ENCODE assay signal across 22 mouse cellular contexts in the genomic region with DNA sequence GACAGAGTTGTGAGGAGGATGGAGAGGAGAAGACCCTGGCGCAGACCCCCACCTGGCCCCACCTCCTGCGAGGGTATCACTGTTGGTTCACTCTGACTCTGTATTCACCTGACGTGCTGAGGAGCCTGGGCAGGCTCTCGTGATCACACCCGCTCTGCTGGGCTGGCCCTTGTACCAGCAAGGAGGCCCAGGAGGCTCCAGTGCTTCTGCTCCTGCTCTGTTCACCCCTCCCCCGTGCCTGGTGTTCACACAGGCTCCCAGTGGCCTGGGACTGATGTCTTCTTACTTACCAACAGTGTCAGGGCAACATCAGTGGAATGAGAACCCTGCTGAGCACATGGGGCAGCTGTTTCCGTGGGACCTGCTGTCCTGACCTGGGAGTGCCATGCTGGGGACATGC. TPM values are rescaled to one million over a fixed set of nuclear protein-coding genes. Genes with fewer than 3 reads are reported as not detected.
DNase-seq lines count a peak whose midpoint lies in the region; ATAC-seq and TF ChIP-seq lines count a peak whose summit lies in the region.
"Had no signal": no experiment of that assay in that cellular context is flagged by ENCODE, and none has a peak within 500 bp of the region (broad histone marks: within the 10 kb centered on the region; RNA-seq: fewer than 3 reads in every experiment).

No protein-coding gene starts in this region.

- H3K36me3 ChIP-seq in hindbrain, embryonic 15.5 days = no peaks in the 10 kb centered on the region
- H3K36me3 ChIP-seq in hindbrain, embryonic 14.5 days (replicated peaks; ENCODE audit: control insufficient read depth, insufficient read depth) = no peaks in the 10 kb centered on the region
- no peaks in the 10 kb centered on the region for H3K36me3 ChIP-seq in neural tube, embryonic 15.5 days
- no peaks in the 10 kb centered on the region for H3K36me3 ChIP-seq in stomach, postnatal 0 days (ENCODE audit: control insufficient read depth, insufficient read depth, low read length)
- H3K36me3 ChIP-seq: forebrain, embryonic 15.5 days; hindbrain, embryonic 13.5 days; neural tube, embryonic 13.5 days had no signal

- TF ChIP-seq EP300 in stomach, postnatal 0 days (optimal IDR thresholded peaks at IDR 0.05) = no peak

- 44% methylated on average over 7 of the region's 7 CpGs for WGBS in hindbrain, embryonic 15.5 days
- 60% methylated on average over 7 of the region's 7 CpGs for WGBS in hindbrain, embryonic 14.5 days
- WGBS in neural tube, embryonic 15.5 days = 49% methylated on average over 7 of the region's 7 CpGs
- 56% methylated on average over 7 of the region's 7 CpGs for WGBS in stomach, postnatal 0 days

- H3K4me1 ChIP-seq in hindbrain, embryonic 15.5 days (replicated peaks) = no peaks in the 10 kb centered on the region
- peaks cover 5% of the 10 kb centered on the region; the same call in 1 of the 2 replicates for H3K4me1 ChIP-seq in hindbrain, embryonic 14.5 days (replicated peaks; ENCODE audit: control insufficient read depth, insufficient read depth, low read length)
- peaks cover 14% of the 10 kb centered on the region; the same call in 1 of the 2 replicates for H3K4me1 ChIP-seq in neural tube, embryonic 15.5 days
- H3K4me1 ChIP-seq in stomach, postnatal 0 days (replicated peaks; ENCODE audit: control insufficient read depth, insufficient read depth) = no peaks in the 10 kb centered on the region
- H3K4me1 ChIP-seq: forebrain, embryonic 15.5 days had no signal

- 0 out of 2 replicates have a peak, but pooled peaks have one; percentile 42 for ATAC-seq in hindbrain, embryonic 15.5 days (ENCODE audit: low FRiP score, low read depth)
- no peak for ATAC-seq in hindbrain, embryonic 14.5 days (ENCODE audit: low FRiP score)
- ATAC-seq in neural tube, embryonic 15.5 days (ENCODE audit: low FRiP score) = no peak
- 0 out of 2 replicates have a peak, but pooled peaks have one; percentile 22 for ATAC-seq in stomach, postnatal 0 days (ENCODE audit: low FRiP score, low TSS enrichment)
- ATAC-seq: activated CD4-positive, CD25-positive, alpha-beta regulatory T cell, adult 4 months; forebrain, embryonic 15.5 days; liver, postnatal 0 days had no signal

- peak; percentile 46 for DNase-seq in embryo, embryonic 10.5 days (ENCODE audit: low spot score)
- no peak for DNase-seq in embryo, embryonic 9.5 days (ENCODE audit: extremely low spot score)
- no peak for DNase-seq in hindbrain, embryonic 14.5 days (ENCODE audit: low spot score)
- DNase-seq in neural tube, embryonic 10.5 days (ENCODE audit: extremely low spot score, low spot score) = peak; percentile 16
- DNase-seq in stomach, postnatal 0 days (ENCODE audit: low spot score) = peak; percentile 34
- DNase-seq in cerebellum, adult 11-12 months = no peak
- DNase-seq: adrenal gland, postnatal 14 days; cerebellum, adult 11 months; cerebellum, postnatal 14 days; gastrocnemius, postnatal 14 days; heart, adult 18-20 months; kidney, adult 2 months; layer of hippocampus, postnatal 36 days; liver, postnatal 0 days; lung, postnatal 10 days had no signal

- H3K9me3 ChIP-seq in hindbrain, embryonic 15.5 days = no peaks in the 10 kb centered on the region
- no peaks in the 10 kb centered on the region for H3K9me3 ChIP-seq in hindbrain, embryonic 14.5 days (ENCODE audit: control insufficient read depth, low read length)
- H3K9me3 ChIP-seq in neural tube, embryonic 15.5 days (replicated peaks) = no peaks in the 10 kb centered on the region
- no peaks in the 10 kb centered on the region for H3K9me3 ChIP-seq in stomach, postnatal 0 days (ENCODE audit: control insufficient read depth, low read length)
- H3K9me3 ChIP-seq: forebrain, embryonic 15.5 days; hindbrain, embryonic 13.5 days; neural tube, embryonic 13.5 days had no signal

- H3K27me3 ChIP-seq in hindbrain, embryonic 15.5 days = peaks cover 11% of the 10 kb centered on the region; the same call in 1 of the 2 replicates
- H3K27me3 ChIP-seq in hindbrain, embryonic 14.5 days (ENCODE audit: control insufficient read depth, insufficient read depth, low read length) = peaks cover 27% of the 10 kb centered on the region
- H3K27me3 ChIP-seq in neural tube, embryonic 15.5 days (replicated peaks) = peaks cover 10% of the 10 kb centered on the region; the same call in 1 of the 2 replicates
- no peaks in the 10 kb centered on the region for H3K27me3 ChIP-seq in stomach, postnatal 0 days (ENCODE audit: control insufficient read depth, insufficient read depth, low read length)

- no peak for TF ChIP-seq CTCF in stomach, postnatal 0 days (IDR thresholded peaks at IDR 0.05; ENCODE audit: low read depth)

- H3K4me3 ChIP-seq in hindbrain, embryonic 15.5 days = no peak overlapping the region
- H3K4me3 ChIP-seq in hindbrain, embryonic 14.5 days (replicated peaks; ENCODE audit: low read length) = no peak overlapping the region
- no peak overlapping the region for H3K4me3 ChIP-seq in neural tube, embryonic 15.5 days (replicated peaks)
- no peak overlapping the region for H3K4me3 ChIP-seq in stomach, postnatal 0 days (ENCODE audit: low read depth, low read length)
- H3K4me3 ChIP-seq: erythroblast, embryonic 14.5 days; forebrain, embryonic 15.5 days; hindbrain, embryonic 13.5 days; neural tube, embryonic 13.5 days had no signal

- no peak overlapping the region for H3K4me2 ChIP-seq in hindbrain, embryonic 15.5 days
- H3K4me2 ChIP-seq in hindbrain, embryonic 14.5 days (replicated peaks) = no peak overlapping the region
- no peak overlapping the region for H3K4me2 ChIP-seq in neural tube, embryonic 15.5 days
- no peak overlapping the region for H3K4me2 ChIP-seq in stomach, postnatal 0 days (replicated peaks; ENCODE audit: low read depth)
- H3K4me2 ChIP-seq: forebrain, embryonic 15.5 days; hindbrain, embryonic 13.5 days; neural tube, embryonic 13.5 days had no signal

- no peak overlapping the region for H3K27ac ChIP-seq in hindbrain, embryonic 15.5 days (replicated peaks)
- H3K27ac ChIP-seq in hindbrain, embryonic 14.5 days = no peak overlapping the region
- no peak overlapping the region for H3K27ac ChIP-seq in neural tube, embryonic 15.5 days (replicated peaks)
- H3K27ac ChIP-seq in stomach, postnatal 0 days (replicated peaks) = no peak overlapping the region
- H3K27ac ChIP-seq: forebrain, embryonic 15.5 days; hindbrain, embryonic 13.5 days; neural tube, embryonic 13.5 days had no signal

- H3K9ac ChIP-seq in hindbrain, embryonic 15.5 days = no peak overlapping the region
- no peak overlapping the region for H3K9ac ChIP-seq in hindbrain, embryonic 14.5 days
- no peak overlapping the region for H3K9ac ChIP-seq in neural tube, embryonic 15.5 days (replicated peaks)
- H3K9ac ChIP-seq in stomach, postnatal 0 days (ENCODE audit: low read length) = no peak overlapping the region
- H3K9ac ChIP-seq: forebrain, embryonic 15.5 days; hindbrain, embryonic 13.5 days; liver, postnatal 0 days; neural tube, embryonic 13.5 days had no signal

RNA-seq across cellular contexts. Expression of a gene that starts 42.5 kb away (rescaled TPM):
- polyA plus RNA-seq in hindbrain, embryonic 15.5 days (2015; fragmentation: Nextera tagmentation; extraction: Ambion mirVana) = 106 and 113 TPM in 2 replicates
- 125 TPM in 2 replicates for polyA plus RNA-seq in hindbrain, embryonic 14.5 days (2014; fragmentation: Nextera tagmentation; extraction: Ambion mirVana)
- polyA plus RNA-seq in neural tube, embryonic 15.5 days (2015; fragmentation: Nextera tagmentation; extraction: Ambion mirVana) = 118 and 123 TPM in 2 replicates
- 44.2 and 49.1 TPM in 2 replicates for polyA plus RNA-seq in stomach, postnatal 0 days (2015; fragmentation: Nextera tagmentation; extraction: Ambion mirVana)

Comparison
In these comparisons a context has a peak if more than half of its experiments do, and no peak if none do; other contexts are left out.
1. DNase-seq: peak in embryo, embryonic 10.5 days (single experiment), neural tube, embryonic 10.5 days (single experiment) and stomach, postnatal 0 days (single experiment); none in embryo, embryonic 9.5 days (single experiment), hindbrain, embryonic 14.5 days (single experiment) and cerebellum, adult 11-12 months (single experiment).
2. ATAC-seq: peak in hindbrain, embryonic 15.5 days (single experiment) and stomach, postnatal 0 days (single experiment); none in hindbrain, embryonic 14.5 days (single experiment) and neural tube, embryonic 15.5 days (single experiment).